Mouse (Mus musculus): ENCODE data around the gene Cd68. TPM values are rescaled to one million over a fixed set of nuclear protein-coding genes. Genes with fewer than 3 reads are reported as not detected.
"Not testable (repeated sequence)": the region's sequence is repeated elsewhere in the genome, so short reads cannot be mapped to it uniquely, and the experiment has no call there.

Cd68 gene
- polyA plus RNA-seq, 1 experiment from 2014 or later, result 7.0 TPM

- H3K4me2 ChIP-seq, result peak overlapping the region; percentile 65; the same call in 1 of the 2 replicates
- H3K4me3 ChIP-seq (ENCODE audit: low read depth, low read length), result no peak overlapping the region
- no peak overlapping the region for H3K9ac ChIP-seq (ENCODE audit: low read length)
- peaks cover 14% of the 10 kb centered on the region for H3K4me1 ChIP-seq (ENCODE audit: control insufficient read depth, insufficient read depth, low read length)
- H3K27me3 ChIP-seq (ENCODE audit: control insufficient read depth, insufficient read depth, low read length), result no peaks in the 10 kb centered on the region
- 65% methylated on average over 4 of the region's 4 CpGs for WGBS
- H3K36me3 ChIP-seq (ENCODE audit: control insufficient read depth, insufficient read depth, low read length), result no peaks in the 10 kb centered on the region
- no peak overlapping the region for H3K27ac ChIP-seq (ENCODE audit: low read depth, low read length)
- no peak for DNase-seq (ENCODE audit: low spot score, missing footprints)
- H3K9me3 ChIP-seq (ENCODE audit: control insufficient read depth, low read length), result no peaks in the 10 kb centered on the region
- no peak for ATAC-seq (ENCODE audit: low FRiP score)
Observed at GRCm38 (mm10) chr11:69623006-69623405, 42.9 kb downstream of the Cd68 start.

- peak; percentile 92 for DNase-seq (ENCODE audit: low spot score, missing footprints)
- 53% methylated on average over 6 of the region's 6 CpGs for WGBS
- Histone ChIP-seq H3K36me3 (ENCODE audit: control insufficient read depth, insufficient read depth, low read length) (no peaks in the 10 kb centered on the region), H3K4me1 (ENCODE audit: control insufficient read depth, insufficient read depth, low read length) (peaks cover 14% of the 10 kb centered on the region), H3K4me2 (peak overlapping the region; percentile 65), H3K27ac (ENCODE audit: low read depth, low read length) (no peak overlapping the region), H3K9me3 (ENCODE audit: control insufficient read depth, low read length) (no peaks in the 10 kb centered on the region), H3K9ac (ENCODE audit: low read length) (peak overlapping the region; percentile 81), H3K4me3 (ENCODE audit: low read depth, low read length) (peak overlapping the region; percentile 39), H3K27me3 (ENCODE audit: control insufficient read depth, insufficient read depth, low read length) (no peaks in the 10 kb centered on the region)
- no peak; the same call in 1 of the 2 replicates for ATAC-seq (ENCODE audit: low FRiP score)
Observed at GRCm38 (mm10) chr11:69622406-69622805, 43.5 kb downstream of the Cd68 start.

GRCm38 (mm10) chr11:69621571-69622268 is 44.2 kb downstream of the Cd68 start, which contains the start of gene Sat2:
TSS of gene Sat2 (plus strand) at chr11:69622024.
- Histone ChIP-seq H3K4me3 (ENCODE audit: low read depth, low read length) (peak within 1 kb of the TSS; percentile 39), H3K4me2 (peak within 1 kb of the TSS; percentile 65), H3K36me3 (ENCODE audit: control insufficient read depth, insufficient read depth, low read length) (no peaks in the 10 kb centered on the region), H3K4me1 (ENCODE audit: control insufficient read depth, insufficient read depth, low read length) (peaks cover 14% of the 10 kb centered on the region), H3K27ac (ENCODE audit: low read depth, low read length) (peak within 1 kb of the TSS; percentile 48; the same call in 1 of the 2 replicates), H3K27me3 (ENCODE audit: control insufficient read depth, insufficient read depth, low read length) (no peaks in the 10 kb centered on the region), H3K9ac (ENCODE audit: low read length) (peak within 1 kb of the TSS; percentile 81), H3K9me3 (ENCODE audit: control insufficient read depth, low read length) (no peaks in the 10 kb centered on the region)
- ATAC-seq (ENCODE audit: low FRiP score) (peak; percentile 87), DNase-seq (ENCODE audit: low spot score, missing footprints) (peak; percentile 97)
- under 1% methylated on average over 20 of the region's 20 CpGs for WGBS

- Histone ChIP-seq H3K9me3 (ENCODE audit: control insufficient read depth, low read length) (no peaks in the 10 kb centered on the region), H3K4me3 (ENCODE audit: low read depth, low read length) (no peak overlapping the region), H3K4me2 (no peak overlapping the region), H3K9ac (ENCODE audit: low read length) (no peak overlapping the region), H3K27ac (ENCODE audit: low read depth, low read length) (no peak overlapping the region; the same call in 1 of the 2 replicates), H3K27me3 (ENCODE audit: control insufficient read depth, insufficient read depth, low read length) (no peaks in the 10 kb centered on the region), H3K4me1 (ENCODE audit: control insufficient read depth, insufficient read depth, low read length) (peaks cover 14% of the 10 kb centered on the region), H3K36me3 (ENCODE audit: control insufficient read depth, insufficient read depth, low read length) (no peaks in the 10 kb centered on the region)
- 86% methylated on average over 7 of the region's 7 CpGs for WGBS
- ATAC-seq (ENCODE audit: low FRiP score), result no peak
- peak; percentile 37 for DNase-seq (ENCODE audit: low spot score, missing footprints)
Observed at GRCm38 (mm10) chr11:69620394-69621081, 45.4 kb downstream of the Cd68 start.

- Histone ChIP-seq H3K4me2 (no peak within 1 kb of the TSS), H3K9ac (ENCODE audit: low read length) (no peak within 1 kb of the TSS), H3K36me3 (ENCODE audit: control insufficient read depth, insufficient read depth, low read length) (no peaks in the 10 kb centered on the region), H3K4me3 (ENCODE audit: low read depth, low read length) (no peak within 1 kb of the TSS), H3K9me3 (ENCODE audit: control insufficient read depth, low read length) (no peaks in the 10 kb centered on the region), H3K4me1 (ENCODE audit: control insufficient read depth, insufficient read depth, low read length) (peaks cover 16% of the 10 kb centered on the region), H3K27me3 (ENCODE audit: control insufficient read depth, insufficient read depth, low read length) (no peaks in the 10 kb centered on the region), H3K27ac (ENCODE audit: low read depth, low read length) (no peak within 1 kb of the TSS)
- ATAC-seq (ENCODE audit: low FRiP score), result no peak
- DNase-seq (ENCODE audit: low spot score, missing footprints), result peak; percentile 26
- 73% methylated on average over 5 of the region's 5 CpGs for WGBS
Observed at GRCm38 (mm10) chr11:69617805-69618204, 48.1 kb downstream of the Cd68 start, which contains the start of gene Shbg. TSS of gene Shbg (minus strand) at chr11:69617905.

- no peaks in the 10 kb centered on the region for H3K36me3 ChIP-seq (ENCODE audit: control insufficient read depth, insufficient read depth, low read length)
- no peak overlapping the region for H3K4me3 ChIP-seq (ENCODE audit: low read depth, low read length)
- DNase-seq (ENCODE audit: low spot score, missing footprints), result peak; percentile 17
- H3K27ac ChIP-seq (ENCODE audit: low read depth, low read length), result no peak overlapping the region
- no peaks in the 10 kb centered on the region for H3K9me3 ChIP-seq (ENCODE audit: control insufficient read depth, low read length)
- 51% methylated on average over 10 of the region's 10 CpGs for WGBS
- H3K27me3 ChIP-seq (ENCODE audit: control insufficient read depth, insufficient read depth, low read length), result no peaks in the 10 kb centered on the region
- no peak overlapping the region for H3K9ac ChIP-seq (ENCODE audit: low read length)
- H3K4me1 ChIP-seq (ENCODE audit: control insufficient read depth, insufficient read depth, low read length), result peaks cover 8% of the 10 kb centered on the region
- ATAC-seq (ENCODE audit: low FRiP score), result no peak
- H3K4me2 ChIP-seq, result no peak overlapping the region
Observed at GRCm38 (mm10) chr11:69616781-69617180, 49.2 kb downstream of the Cd68 start.

- H3K9me3 ChIP-seq (ENCODE audit: control insufficient read depth, low read length); H3K4me2 ChIP-seq; H3K36me3 ChIP-seq (ENCODE audit: control insufficient read depth, insufficient read depth, low read length); DNase-seq (ENCODE audit: low spot score, missing footprints); H3K4me3 ChIP-seq (ENCODE audit: low read depth, low read length); H3K9ac ChIP-seq (ENCODE audit: low read length); H3K4me1 ChIP-seq (ENCODE audit: control insufficient read depth, insufficient read depth, low read length); H3K27me3 ChIP-seq (ENCODE audit: control insufficient read depth, insufficient read depth, low read length); H3K27ac ChIP-seq (ENCODE audit: low read depth, low read length); ATAC-seq (ENCODE audit: low FRiP score): not testable (repeated sequence)
- WGBS, result 57% methylated on average over 11 of the region's 11 CpGs
Observed at GRCm38 (mm10) chr11:69614257-69614588, 51.7 kb downstream of the Cd68 start.

All from midbrain, embryonic 11.5 days (tissue).